Mouse (Mus musculus) left cerebral cortex, postnatal 10 days (tissue): Measurements from ENCODE around the gene Ctnnb1. TPM values are rescaled to one million over a fixed set of nuclear protein-coding genes. Genes with fewer than 3 reads are reported as not detected.
A peak's percentile ranks its signal among the peaks of the same experiment; 100 is the strongest.

Experiments
- DNase-seq, 2 experiments: peaks; one replicate each; pipeline ENCODE4 v3.0.0; 2021 to 2022; ENCODE audit warnings: low spot score in 2 of 2, mixed read lengths in 1 of 2; ENCODE audit errors: extremely low spot score in 1 of 2
- intact Hi-C: fragments of 180-260 bp; cut with DNase I; formaldehyde crosslinking; loops from one replicate; pipeline ENCODE4 v1.15.1; 2025
- total RNA-seq, 2 experiments: library from RNA; stranded (reverse); gene quantifications; 2 replicates each; pipeline ENCODE4 v1.2.3; 2021

Ctnnb1 gene
- total RNA-seq, 2 experiments from 2014 or later: 681 to 724 TPM

DNA sequence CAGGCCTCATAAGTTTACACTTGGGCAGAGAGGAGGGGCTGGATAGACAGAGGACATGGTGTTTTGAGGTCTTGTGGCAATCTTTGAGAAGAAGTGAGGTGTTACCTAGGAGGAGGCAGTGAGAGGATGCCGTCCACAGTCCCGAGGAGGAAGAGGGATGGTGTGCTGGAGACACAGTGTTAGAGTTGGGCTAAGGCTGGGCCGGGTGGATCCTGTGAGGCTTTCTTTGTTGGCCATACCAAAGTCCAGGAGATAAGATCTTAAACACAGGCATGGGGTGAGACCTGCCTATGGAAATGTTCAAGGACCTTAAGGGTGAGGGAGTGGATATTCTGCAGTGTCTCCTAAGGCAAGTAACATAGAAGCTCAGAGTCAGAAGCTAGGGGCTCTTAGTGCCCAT lies 22.9 kb downstream of the Ctnnb1 start:
- DNase-seq: no peak
- intact Hi-C loops: no loop called here

DNA sequence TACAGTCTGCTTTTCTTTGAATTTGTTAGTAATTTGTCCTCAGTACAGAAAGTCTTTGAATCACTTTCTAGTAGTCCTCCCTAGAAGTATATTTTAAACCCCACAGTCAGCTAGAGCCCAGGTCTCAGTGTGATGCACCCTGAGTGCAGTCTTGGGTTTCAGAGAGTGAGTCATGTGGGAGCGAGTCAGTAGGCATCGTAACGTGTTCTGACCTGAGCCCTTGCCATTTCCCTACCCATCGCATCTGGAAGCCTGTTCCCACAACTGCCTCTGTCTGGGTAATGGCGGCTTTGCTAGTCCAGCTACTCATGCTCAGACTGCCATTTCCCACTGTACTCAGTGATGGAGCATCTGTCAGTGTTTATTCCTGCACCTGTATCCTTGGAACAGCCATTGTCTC lies 29.0 kb downstream of the Ctnnb1 start:
- intact Hi-C loops: no loop called here
- no peak for DNase-seq

GRCm38 (mm10) chr9:120958560-120958959 lies 29.5 kb downstream of the Ctnnb1 start:
- intact Hi-C loops: no loop called here
- no peak for DNase-seq

DNA sequence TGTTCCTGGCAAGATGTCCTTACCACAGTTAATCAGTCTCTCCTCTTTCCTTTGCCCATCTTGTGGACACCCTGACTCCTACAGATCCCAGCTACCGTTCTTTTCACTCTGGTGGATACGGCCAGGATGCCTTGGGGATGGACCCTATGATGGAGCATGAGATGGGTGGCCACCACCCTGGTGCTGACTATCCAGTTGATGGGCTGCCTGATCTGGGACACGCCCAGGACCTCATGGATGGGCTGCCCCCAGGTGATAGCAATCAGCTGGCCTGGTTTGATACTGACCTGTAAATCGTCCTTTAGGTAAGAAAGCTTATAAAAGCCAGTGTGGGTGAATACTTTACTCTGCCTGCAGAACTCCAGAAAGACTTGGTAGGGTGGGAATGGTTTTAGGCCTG lies 30.2 kb downstream of the Ctnnb1 start:
- DNase-seq: no peak
- intact Hi-C loops: no loop called here

GRCm38 (mm10) chr9:120960611-120961010 lies 31.6 kb downstream of the Ctnnb1 start:
- DNase-seq: no peak
- intact Hi-C loops: no loop called here

GRCm38 (mm10) chr9:120961466-120961865 lies 32.5 kb downstream of the Ctnnb1 start:
- intact Hi-C loops: no loop called here
- no peak for DNase-seq

GRCm38 (mm10) chr9:120961969-120962700 lies 33.1 kb downstream of the Ctnnb1 start:
- intact Hi-C loops: no loop called here

GRCm38 (mm10) chr9:120963104-120963503 lies 34.1 kb downstream of the Ctnnb1 start:
- no peak for DNase-seq
- intact Hi-C loops: no loop called here

More at GRCm38 (mm10) chr9:120961969-120962700, 33.1 kb downstream of the Ctnnb1 start:
- no peak for DNase-seq

- no peak for DNase-seq
- intact Hi-C loops: no loop called here
Measured at GRCm38 (mm10) chr9:120963720-120964119, 34.7 kb downstream of the Ctnnb1 start.

DNA sequence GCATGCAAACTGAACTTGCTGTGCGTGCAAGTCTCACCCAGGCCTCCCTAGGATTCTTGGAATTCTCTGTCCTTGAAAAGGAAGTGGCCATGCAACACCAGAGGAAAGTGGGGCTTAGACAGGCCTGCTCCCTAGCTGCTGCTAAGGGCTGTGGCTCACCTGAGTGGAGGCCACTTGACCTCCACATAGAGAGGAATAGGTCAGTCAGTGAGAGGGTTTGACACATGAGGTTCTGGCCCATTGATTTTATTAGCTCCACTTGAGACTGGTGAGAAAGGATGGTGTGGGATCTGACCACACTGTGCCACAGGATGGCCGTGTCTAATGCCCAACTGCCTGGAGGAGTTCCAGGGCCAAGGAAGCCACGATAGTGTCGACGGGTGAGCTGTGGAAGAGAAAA lies 35.2 kb downstream of the Ctnnb1 start:
- no peak for DNase-seq
- intact Hi-C loops: no loop called here

GRCm38 (mm10) chr9:120965007-120965406 lies 36.0 kb downstream of the Ctnnb1 start:
- intact Hi-C loops: no loop called here
- DNase-seq: no peak

DNA sequence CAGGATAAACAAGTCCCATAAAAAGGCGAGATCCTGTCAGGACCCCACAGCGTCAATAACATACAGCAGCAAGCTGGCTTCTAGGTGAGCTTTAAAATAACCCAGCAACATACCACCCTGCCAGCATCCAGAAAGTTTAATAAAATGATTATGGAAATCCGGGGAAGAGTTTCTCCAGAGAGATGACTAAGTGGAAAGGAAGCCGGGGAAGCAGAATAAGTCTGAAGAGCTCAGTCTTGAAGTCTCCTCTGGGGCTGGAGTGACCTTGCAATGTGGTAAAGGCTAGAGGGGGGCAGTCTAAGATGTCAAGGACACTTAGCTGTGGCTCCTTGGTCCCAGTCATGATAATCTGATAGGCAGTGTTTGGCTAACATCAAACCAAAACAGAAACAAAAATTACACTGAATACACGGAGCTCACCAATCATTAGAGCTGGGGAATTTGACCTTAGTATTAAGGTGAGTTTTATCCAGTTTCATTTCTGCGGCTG lies 44.1 kb downstream of the Ctnnb1 start:
- intact Hi-C loops: no loop called here
- DNase-seq: no peak

GRCm38 (mm10) chr9:120974209-120974608 lies 45.2 kb downstream of the Ctnnb1 start:
- DNase-seq: no peak
- intact Hi-C loops: no loop called here

DNA sequence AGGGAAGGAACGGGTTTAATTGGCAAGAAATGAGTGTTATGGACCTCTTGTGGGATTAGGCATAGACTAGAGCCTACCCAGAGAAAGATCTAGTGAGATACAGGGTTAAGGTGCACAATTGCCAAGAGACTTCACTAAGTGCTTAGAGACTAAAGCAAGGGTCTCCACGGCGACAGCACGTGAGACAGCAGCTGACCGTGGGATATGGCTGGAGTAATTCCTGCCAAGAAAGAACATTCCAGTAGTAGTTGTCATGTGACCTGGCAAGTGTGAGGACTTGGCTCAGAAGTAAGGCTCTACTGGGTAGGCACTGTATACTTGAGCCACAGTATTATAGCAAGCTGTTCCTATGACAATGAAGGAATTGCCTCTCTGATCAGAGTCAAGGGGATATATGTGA lies 47.1 kb downstream of the Ctnnb1 start:
- intact Hi-C loops: no loop called here
- peak; percentile 46 to 54 for DNase-seq

- intact Hi-C loops: no loop called here
- no peak for DNase-seq
Measured at GRCm38 (mm10) chr9:120976856-120977255, 47.8 kb downstream of the Ctnnb1 start.

GRCm38 (mm10) chr9:120981777-120982176 lies 52.8 kb downstream of the Ctnnb1 start:
- intact Hi-C loops: no loop called here
- no peak for DNase-seq

DNA sequence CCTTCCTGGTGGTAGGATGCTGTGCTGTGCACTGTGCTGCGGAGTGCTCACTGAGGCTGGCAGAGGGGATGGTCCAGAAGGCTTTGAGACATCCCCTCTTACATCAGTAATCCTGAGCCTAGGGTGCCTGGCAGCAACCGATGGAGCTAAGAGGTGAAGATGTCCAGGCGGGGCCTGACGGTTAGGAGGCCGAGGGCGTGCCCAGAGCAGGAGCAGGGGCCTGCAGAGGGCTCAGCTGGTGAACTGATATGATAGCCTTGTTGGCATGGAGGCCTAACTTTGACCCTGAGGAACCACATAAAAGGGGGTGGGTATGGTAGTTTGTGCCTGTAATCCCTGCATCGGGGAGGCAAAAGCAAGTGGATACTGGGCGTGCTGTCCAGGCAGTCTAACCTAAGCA lies 54.8 kb downstream of the Ctnnb1 start:
- no peak for DNase-seq
- intact Hi-C loops: no loop called here

- DNase-seq: no peak
- intact Hi-C loops: no loop called here
Measured at GRCm38 (mm10) chr9:120984509-120984908, 55.5 kb downstream of the Ctnnb1 start.

DNA sequence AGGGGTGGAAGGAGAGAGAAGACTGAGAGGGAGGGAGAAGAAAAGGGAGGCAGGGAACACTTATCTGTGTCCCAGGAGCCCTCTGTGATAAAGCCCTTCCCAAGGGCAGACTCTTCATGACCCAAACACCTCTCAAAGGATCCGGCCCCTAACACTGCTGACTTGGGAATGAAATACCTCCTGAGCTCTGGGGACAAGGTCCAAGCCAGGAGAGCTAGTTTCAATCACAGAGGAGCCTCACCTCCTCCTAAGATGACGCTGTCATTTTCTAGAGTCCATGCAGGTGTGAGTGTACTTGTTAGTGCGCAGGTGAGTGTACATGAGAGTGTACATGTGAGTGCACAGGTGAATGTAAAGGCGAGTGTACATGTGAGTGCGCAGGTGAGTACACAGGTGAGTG lies 56.0 kb downstream of the Ctnnb1 start:
- intact Hi-C loops: no loop called here

DNA sequence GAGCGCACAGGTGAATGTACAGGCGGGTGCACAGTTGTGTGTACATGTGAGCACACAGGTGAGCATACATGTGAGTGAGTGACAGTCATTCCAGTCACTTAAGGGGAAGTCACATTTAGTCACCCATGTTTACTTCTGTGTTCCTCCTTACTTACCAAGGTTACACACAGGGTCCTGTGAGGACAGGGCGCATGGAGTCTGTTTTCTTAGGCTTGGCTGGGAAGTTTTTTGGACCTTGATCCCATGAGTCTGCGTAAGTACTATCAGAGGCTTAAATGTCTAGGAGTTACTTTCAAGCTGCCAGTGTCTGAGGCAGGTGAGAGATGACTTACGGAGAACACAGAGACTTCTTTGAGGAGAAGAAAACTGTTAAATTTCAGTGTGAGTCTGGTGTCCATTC lies 56.5 kb downstream of the Ctnnb1 start:
- intact Hi-C loops: no loop called here
- DNase-seq: no peak

More for the DNA sequence above, 56.0 kb downstream of the Ctnnb1 start:
- no peak for DNase-seq

- intact Hi-C loops: no loop called here
- DNase-seq: no peak
Measured at GRCm38 (mm10) chr9:120986255-120986654, 57.2 kb downstream of the Ctnnb1 start.
